Comparison of ENCODE assay signal across 19 mouse cellular contexts in genomic region chr5:22302309-22302708, GRCm38 (mm10). TPM values are rescaled to one million over a fixed set of nuclear protein-coding genes. Genes with fewer than 3 reads are reported as not detected.
DNase-seq lines count a peak whose midpoint lies in the region; ATAC-seq and TF ChIP-seq lines count a peak whose summit lies in the region.
"Had no signal": no experiment of that assay in that cellular context is flagged by ENCODE, and none has a peak within 500 bp of the region (broad histone marks: within the 10 kb centered on the region; RNA-seq: fewer than 3 reads in every experiment).

No protein-coding gene starts in this region.

- peak overlapping the region; percentile 20; the same call in 1 of the 2 replicates for H3K27ac ChIP-seq in hindbrain, embryonic 15.5 days (replicated peaks)
- no peak overlapping the region for H3K27ac ChIP-seq in hindbrain, embryonic 11.5 days (ENCODE audit: low read depth, low read length)
- H3K27ac ChIP-seq in stomach, postnatal 0 days (replicated peaks), result no peak overlapping the region
- H3K27ac ChIP-seq: limb, embryonic 12.5 days; liver, embryonic 14.5 days had no signal

- no peaks in the 10 kb centered on the region for H3K9me3 ChIP-seq in hindbrain, embryonic 15.5 days
- no peaks in the 10 kb centered on the region for H3K9me3 ChIP-seq in hindbrain, embryonic 11.5 days (ENCODE audit: control insufficient read depth, low read length)
- no peaks in the 10 kb centered on the region for H3K9me3 ChIP-seq in stomach, postnatal 0 days (ENCODE audit: control insufficient read depth, low read length)
- H3K9me3 ChIP-seq: limb, embryonic 12.5 days; megakaryocyte, embryonic 14.5 days had no signal

- TF ChIP-seq CTCF in brain, embryonic 14.5 days (IDR thresholded peaks at IDR 0.05; ENCODE audit: borderline replicate concordance, extremely low read depth, insufficient read depth, insufficient read length), result no peak
- no peak for TF ChIP-seq CTCF in stomach, postnatal 0 days (IDR thresholded peaks at IDR 0.05; ENCODE audit: low read depth)

- ATAC-seq in hindbrain, embryonic 15.5 days (ENCODE audit: low FRiP score, low read depth), result peak; percentile 71
- ATAC-seq in hindbrain, embryonic 11.5 days (ENCODE audit: low FRiP score), result no peak
- ATAC-seq in stomach, postnatal 0 days (ENCODE audit: low FRiP score, low TSS enrichment), result no peak
- ATAC-seq in megakaryocyte-erythroid progenitor cell, adult 5-6 weeks (replicated peaks; ENCODE audit: low FRiP score, low TSS enrichment, poor library complexity, severe bottlenecking), result no peak
- ATAC-seq: lung, postnatal 0 days had no signal

- WGBS in hindbrain, embryonic 15.5 days, result 69% methylated on average over 5 of the region's 5 CpGs
- WGBS in hindbrain, embryonic 11.5 days, result 83% methylated on average over 5 of the region's 5 CpGs
- 72% methylated on average over 5 of the region's 5 CpGs for WGBS in stomach, postnatal 0 days

- H3K4me2 ChIP-seq in hindbrain, embryonic 15.5 days, result no peak overlapping the region
- H3K4me2 ChIP-seq in hindbrain, embryonic 11.5 days (replicated peaks; ENCODE audit: low read depth, low read length), result no peak overlapping the region
- no peak overlapping the region for H3K4me2 ChIP-seq in stomach, postnatal 0 days (replicated peaks; ENCODE audit: low read depth)
- H3K4me2 ChIP-seq: limb, embryonic 12.5 days had no signal

- peaks cover 6% of the 10 kb centered on the region; the same call in 1 of the 2 replicates for H3K4me1 ChIP-seq in hindbrain, embryonic 15.5 days (replicated peaks)
- H3K4me1 ChIP-seq in hindbrain, embryonic 11.5 days (replicated peaks; ENCODE audit: control insufficient read depth, insufficient read depth, low read length), result no peaks in the 10 kb centered on the region
- H3K4me1 ChIP-seq in stomach, postnatal 0 days (replicated peaks; ENCODE audit: control insufficient read depth, insufficient read depth), result no peaks in the 10 kb centered on the region
- H3K4me1 ChIP-seq: limb, embryonic 12.5 days had no signal

- TF ChIP-seq POLR2A in brain, embryonic 14.5 days (IDR thresholded peaks at IDR 0.05; ENCODE audit: borderline replicate concordance, extremely low read depth, insufficient read depth, insufficient read length, poor library complexity, severe bottlenecking), result no peak

- no peak for TF ChIP-seq EP300 in stomach, postnatal 0 days (optimal IDR thresholded peaks at IDR 0.05)

- no peak overlapping the region for H3K9ac ChIP-seq in hindbrain, embryonic 15.5 days
- H3K9ac ChIP-seq in hindbrain, embryonic 11.5 days (ENCODE audit: low read depth, low read length), result no peak overlapping the region
- no peak overlapping the region for H3K9ac ChIP-seq in stomach, postnatal 0 days (ENCODE audit: low read length)
- H3K9ac ChIP-seq: limb, embryonic 12.5 days; liver, embryonic 14.5 days had no signal

- DNase-seq in hindbrain, embryonic 11.5 days (ENCODE audit: low spot score), result no peak
- peak; percentile 36 for DNase-seq in brain, embryonic 14.5 days (ENCODE audit: low read depth)
- DNase-seq in cerebellum, adult 8-10 months, result peak; percentile 64
- peak; percentile 47 for DNase-seq in gastrocnemius, postnatal 10 days
- DNase-seq in stomach, postnatal 0 days (ENCODE audit: low spot score), result no peak
- DNase-seq: embryo, embryonic 11 days; kidney, adult 8-10 months; kidney, postnatal 4 days; layer of hippocampus, postnatal 36 days; retina, postnatal 1 day; spleen, adult 18-20 months; thymus, postnatal 25 days had no signal

- no peaks in the 10 kb centered on the region for H3K36me3 ChIP-seq in hindbrain, embryonic 15.5 days
- H3K36me3 ChIP-seq in hindbrain, embryonic 11.5 days (ENCODE audit: control insufficient read depth, insufficient read depth, low read length), result no peaks in the 10 kb centered on the region
- no peaks in the 10 kb centered on the region for H3K36me3 ChIP-seq in stomach, postnatal 0 days (ENCODE audit: control insufficient read depth, insufficient read depth, low read length)
- H3K36me3 ChIP-seq: limb, embryonic 12.5 days had no signal

- H3K27me3 ChIP-seq in hindbrain, embryonic 15.5 days, result no peaks in the 10 kb centered on the region
- H3K27me3 ChIP-seq in hindbrain, embryonic 11.5 days (ENCODE audit: control insufficient read depth, insufficient read depth, low read length), result no peaks in the 10 kb centered on the region
- no peaks in the 10 kb centered on the region for H3K27me3 ChIP-seq in stomach, postnatal 0 days (ENCODE audit: control insufficient read depth, insufficient read depth, low read length)
- H3K27me3 ChIP-seq: limb, embryonic 12.5 days; megakaryocyte, embryonic 14.5 days had no signal

- H3K4me3 ChIP-seq in hindbrain, embryonic 15.5 days, result no peak overlapping the region
- H3K4me3 ChIP-seq in hindbrain, embryonic 11.5 days (ENCODE audit: low read depth, low read length), result no peak overlapping the region
- no peak overlapping the region for H3K4me3 ChIP-seq in stomach, postnatal 0 days (ENCODE audit: low read depth, low read length)
- H3K4me3 ChIP-seq: limb, embryonic 12.5 days; megakaryocyte, embryonic 14.5 days had no signal

RNA-seq across cellular contexts. Expression of gene Reln, which starts 42.2 kb away (rescaled TPM):
- polyA plus RNA-seq in hindbrain, embryonic 15.5 days (2015; fragmentation: Nextera tagmentation; extraction: Ambion mirVana), result 38.8 and 46.4 TPM in 2 replicates
- polyA plus RNA-seq in hindbrain, embryonic 11.5 days (2014; fragmentation: Nextera tagmentation; extraction: Ambion mirVana), result 9.0 and 10.6 TPM in 2 replicates
- polyA plus RNA-seq in brain, embryonic 14.5 days (2012; rRNA removed), result 113 and 127 TPM in 2 replicates
- 1 to 10 TPM; 7.0 to 7.3 TPM for total RNA-seq in gastrocnemius, postnatal 10 days (2021)
- 1.6 and 1.8 TPM in 2 replicates for polyA plus RNA-seq in stomach, postnatal 0 days (2015; fragmentation: Nextera tagmentation; extraction: Ambion mirVana)
- 0.59 TPM in 1 of 2 replicates, not detected in the other for total RNA-seq in megakaryocyte-erythroid progenitor cell, adult 5-6 weeks (2014; fragmentation: Nextera tagmentation)
- 0.61 TPM in 1 of 2 replicates, not detected in the other for total RNA-seq in megakaryocyte-erythroid progenitor cell, adult 5-6 weeks (2017)
- polyA plus RNA-seq: C2C12 had no signal

Comparison
In these comparisons a context has a peak if more than half of its experiments do, and no peak if none do; other contexts are left out.
1. DNase-seq: peak in brain, embryonic 14.5 days (single experiment), cerebellum, adult 8-10 months (single experiment) and gastrocnemius, postnatal 10 days (single experiment); none in hindbrain, embryonic 11.5 days (single experiment) and stomach, postnatal 0 days (single experiment).